Mouse (Mus musculus): ENCODE results near the gene Arl14ep.

Arl14ep gene

GRCm38 (mm10) chr2:106954975-106955374 lies 19.2 kb downstream of the Arl14ep start:
- peak; percentile 16 for DNase-seq (ENCODE audit: low spot score)

- no peak for DNase-seq (ENCODE audit: low spot score)
Observed at GRCm38 (mm10) chr2:106942451-106942850, 31.8 kb downstream of the Arl14ep start.

- no peak for DNase-seq (ENCODE audit: low spot score)
Observed at GRCm38 (mm10) chr2:106935681-106936080, 38.5 kb downstream of the Arl14ep start.

- DNase-seq (ENCODE audit: low spot score): no peak
Observed at GRCm38 (mm10) chr2:106929906-106930305, 44.3 kb downstream of the Arl14ep start.

Data from embryo, embryonic 10.5 days (tissue).